Mouse (Mus musculus): ENCODE measurements around the gene Pim3. TPM values are rescaled to one million over a fixed set of nuclear protein-coding genes. Genes with fewer than 3 reads are reported as not detected.

The Pim3 gene
- polyA plus RNA-seq, 1 experiment from 2014 or later = 48.6 TPM

- no peak overlapping the region for H3K27ac ChIP-seq (ENCODE audit: low read depth)
- no peak overlapping the region for H3K9ac ChIP-seq
- H3K36me3 ChIP-seq (ENCODE audit: insufficient read depth) = no peaks in the 10 kb centered on the region
- no peak overlapping the region for H3K4me3 ChIP-seq (ENCODE audit: low read depth, low read length)
- no peaks in the 10 kb centered on the region for H3K9me3 ChIP-seq (ENCODE audit: low read depth, low read length)
- H3K27me3 ChIP-seq (ENCODE audit: insufficient read depth, low read length) = no peaks in the 10 kb centered on the region
- no peak for TF ChIP-seq CTCF (IDR thresholded peaks at IDR 0.05; ENCODE audit: low read depth)
- no peak overlapping the region for H3K4me2 ChIP-seq
- H3K4me1 ChIP-seq (ENCODE audit: insufficient read depth) = no peaks in the 10 kb centered on the region
- 84% methylated on average over 7 of the region's 7 CpGs for WGBS
- ATAC-seq (ENCODE audit: insufficient read depth) = no peak
- DNase-seq = no peak
Measured at GRCm38 (mm10) chr15:88844966-88845365, 17.0 kb upstream of the Pim3 start.

DNA sequence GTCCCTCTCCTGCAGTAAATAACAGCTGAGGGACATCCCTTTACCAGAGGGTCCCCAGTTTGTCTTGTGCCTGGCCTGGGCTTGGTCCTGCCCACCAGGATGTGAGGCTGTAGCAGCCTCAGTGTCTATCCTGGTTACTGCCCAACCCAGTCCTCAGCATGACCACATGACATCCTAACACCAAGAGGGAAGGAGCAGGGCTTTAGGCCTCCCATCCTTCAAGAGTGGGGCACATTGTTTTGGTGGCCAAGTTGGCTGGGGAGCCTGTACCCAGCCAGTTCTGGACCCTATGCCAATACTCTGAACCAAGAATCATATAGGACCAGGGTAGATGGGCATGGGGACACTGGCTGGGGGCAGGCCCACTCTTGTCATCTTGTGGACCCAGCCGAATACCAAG lies 13.3 kb upstream of the Pim3 start:
- Histone ChIP-seq H3K9me3 (ENCODE audit: low read depth, low read length) (no peaks in the 10 kb centered on the region), H3K36me3 (ENCODE audit: insufficient read depth) (no peaks in the 10 kb centered on the region), H3K27ac (ENCODE audit: low read depth) (no peak overlapping the region), H3K9ac (no peak overlapping the region), H3K4me1 (ENCODE audit: insufficient read depth) (peaks cover 9% of the 10 kb centered on the region; the same call in 1 of the 2 replicates), H3K4me2 (no peak overlapping the region), H3K27me3 (ENCODE audit: insufficient read depth, low read length) (no peaks in the 10 kb centered on the region), H3K4me3 (ENCODE audit: low read depth, low read length) (no peak overlapping the region)
- WGBS = 95% methylated on average over 1 of the region's 1 CpGs
- DNase-seq (no peak), ATAC-seq (ENCODE audit: insufficient read depth) (no peak)
- TF ChIP-seq CTCF (IDR thresholded peaks at IDR 0.05; ENCODE audit: low read depth) = no peak

DNA sequence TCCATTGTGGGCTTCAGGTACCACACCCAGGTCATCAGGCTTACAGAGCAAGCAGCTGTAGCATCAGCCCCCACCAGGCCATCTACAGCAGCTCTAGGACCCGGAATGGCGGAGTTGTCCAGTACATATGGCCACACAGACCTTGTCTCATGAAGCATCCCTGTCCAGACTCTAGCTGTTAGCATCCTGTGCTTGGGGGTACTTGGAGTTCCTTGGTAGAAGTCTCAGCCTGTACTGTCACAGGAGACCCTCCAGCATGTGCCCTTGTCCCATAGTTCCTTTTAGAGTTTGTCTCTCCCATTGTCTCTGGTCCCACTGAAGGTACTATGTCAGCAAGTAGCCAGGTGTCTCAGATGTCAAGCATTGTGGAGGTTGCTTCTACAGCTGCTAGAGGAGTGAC lies 12.4 kb upstream of the Pim3 start:
- no peaks in the 10 kb centered on the region for H3K9me3 ChIP-seq (ENCODE audit: low read depth, low read length)
- no peak overlapping the region for H3K4me2 ChIP-seq
- no peak overlapping the region for H3K4me3 ChIP-seq (ENCODE audit: low read depth, low read length)
- H3K4me1 ChIP-seq (ENCODE audit: insufficient read depth) = peaks cover 15% of the 10 kb centered on the region
- WGBS = 89% methylated on average over 2 of the region's 2 CpGs
- ATAC-seq (ENCODE audit: insufficient read depth) (no peak), DNase-seq (no peak)
- no peaks in the 10 kb centered on the region for H3K36me3 ChIP-seq (ENCODE audit: insufficient read depth)
- no peaks in the 10 kb centered on the region for H3K27me3 ChIP-seq (ENCODE audit: insufficient read depth, low read length)
- H3K27ac ChIP-seq (ENCODE audit: low read depth) = no peak overlapping the region
- H3K9ac ChIP-seq = no peak overlapping the region
- no peak for TF ChIP-seq CTCF (IDR thresholded peaks at IDR 0.05; ENCODE audit: low read depth)

GRCm38 (mm10) chr15:88850146-88850826 lies 11.7 kb upstream of the Pim3 start:
- Histone ChIP-seq H3K27me3 (ENCODE audit: insufficient read depth, low read length) (no peaks in the 10 kb centered on the region), H3K36me3 (ENCODE audit: insufficient read depth) (no peaks in the 10 kb centered on the region), H3K9me3 (ENCODE audit: low read depth, low read length) (no peaks in the 10 kb centered on the region), H3K4me3 (ENCODE audit: low read depth, low read length) (no peak overlapping the region), H3K9ac (no peak overlapping the region), H3K27ac (ENCODE audit: low read depth) (peak overlapping the region; percentile 84), H3K4me2 (no peak overlapping the region), H3K4me1 (ENCODE audit: insufficient read depth) (peaks cover 22% of the 10 kb centered on the region)
- TF ChIP-seq CTCF (IDR thresholded peaks at IDR 0.05; ENCODE audit: low read depth) = no peak
- ATAC-seq (ENCODE audit: insufficient read depth) (peak; percentile 71), DNase-seq (peak; percentile 67)
- WGBS = 39% methylated on average over 10 of the region's 10 CpGs

DNA sequence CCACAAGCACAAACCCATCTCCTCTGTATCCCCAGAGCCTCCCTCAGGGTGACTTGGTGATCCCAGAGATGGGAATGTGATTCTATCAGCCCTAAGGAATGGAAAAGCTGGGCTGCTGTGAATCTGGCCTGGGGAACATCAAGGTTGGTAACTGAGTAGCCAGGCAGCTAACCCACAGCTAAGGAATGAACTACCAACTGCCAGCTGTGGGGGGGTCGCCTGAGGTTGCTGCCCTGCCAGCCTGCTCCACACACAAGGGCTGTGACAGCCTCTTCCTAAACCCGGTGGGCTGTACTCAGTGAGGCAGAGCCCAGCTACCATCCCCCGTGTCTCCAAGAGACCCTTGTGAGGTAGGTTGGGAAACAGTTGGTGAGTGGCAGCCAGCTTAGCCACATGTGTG lies 10.9 kb upstream of the Pim3 start:
- Histone ChIP-seq H3K9ac (no peak overlapping the region), H3K36me3 (ENCODE audit: insufficient read depth) (no peaks in the 10 kb centered on the region), H3K4me3 (ENCODE audit: low read depth, low read length) (no peak overlapping the region), H3K27me3 (ENCODE audit: insufficient read depth, low read length) (no peaks in the 10 kb centered on the region), H3K9me3 (ENCODE audit: low read depth, low read length) (no peaks in the 10 kb centered on the region), H3K4me1 (ENCODE audit: insufficient read depth) (peaks cover 23% of the 10 kb centered on the region), H3K27ac (ENCODE audit: low read depth) (peak overlapping the region; percentile 84), H3K4me2 (peak overlapping the region; percentile 7; the same call in 1 of the 2 replicates)
- DNase-seq = no peak
- whole genome bisulfite sequencing = 27% methylated on average over 3 of the region's 3 CpGs
- ATAC-seq (ENCODE audit: insufficient read depth) = peak; percentile 20; the same call in 1 of the 2 replicates
- no peak for TF ChIP-seq CTCF (IDR thresholded peaks at IDR 0.05; ENCODE audit: low read depth)

GRCm38 (mm10) chr15:88851507-88852149 lies 10.4 kb upstream of the Pim3 start:
- H3K4me2 ChIP-seq = peak overlapping the region; percentile 7; the same call in 1 of the 2 replicates
- peaks cover 23% of the 10 kb centered on the region for H3K4me1 ChIP-seq (ENCODE audit: insufficient read depth)
- H3K9me3 ChIP-seq (ENCODE audit: low read depth, low read length) = no peaks in the 10 kb centered on the region
- TF ChIP-seq CTCF (IDR thresholded peaks at IDR 0.05; ENCODE audit: low read depth) = peak; percentile 28
- peak overlapping the region; percentile 84 for H3K27ac ChIP-seq (ENCODE audit: low read depth)
- H3K36me3 ChIP-seq (ENCODE audit: insufficient read depth) = no peaks in the 10 kb centered on the region
- ATAC-seq (ENCODE audit: insufficient read depth) = peak; percentile 73
- WGBS = 61% methylated on average over 10 of the region's 10 CpGs
- H3K27me3 ChIP-seq (ENCODE audit: insufficient read depth, low read length) = no peaks in the 10 kb centered on the region
- H3K9ac ChIP-seq = no peak overlapping the region
- H3K4me3 ChIP-seq (ENCODE audit: low read depth, low read length) = no peak overlapping the region
- peak; percentile 57 for DNase-seq

DNA sequence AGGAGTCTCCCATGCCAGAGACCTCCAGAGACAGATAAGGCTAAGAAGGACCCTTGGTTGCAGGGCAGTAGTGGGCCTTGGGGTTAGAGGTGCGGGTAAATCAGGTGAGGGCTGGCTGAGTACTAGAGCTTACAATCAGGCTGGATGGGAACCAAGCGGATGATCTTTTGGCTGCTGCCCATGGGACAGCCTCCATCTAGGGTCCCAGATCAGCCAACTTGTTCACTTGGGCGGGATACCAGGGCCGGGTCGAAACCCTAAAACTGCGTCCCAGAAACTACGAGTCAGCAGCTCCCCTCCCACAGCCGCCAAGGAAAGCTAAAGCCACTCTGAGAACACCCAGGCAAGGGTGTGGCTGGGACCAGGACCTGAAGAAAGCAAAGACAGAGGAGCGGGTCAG lies 8.9 kb upstream of the Pim3 start:
- peaks cover 23% of the 10 kb centered on the region for H3K4me1 ChIP-seq (ENCODE audit: insufficient read depth)
- 83% methylated on average over 9 of the region's 9 CpGs for WGBS
- H3K4me2 ChIP-seq = no peak overlapping the region

More for the DNA sequence above, 8.9 kb upstream of the Pim3 start:
- H3K27ac ChIP-seq (ENCODE audit: low read depth) = no peak overlapping the region
- no peaks in the 10 kb centered on the region for H3K36me3 ChIP-seq (ENCODE audit: insufficient read depth)
- DNase-seq (no peak), ATAC-seq (ENCODE audit: insufficient read depth) (no peak)
- TF ChIP-seq CTCF (IDR thresholded peaks at IDR 0.05; ENCODE audit: low read depth) = no peak
- H3K9me3 ChIP-seq (ENCODE audit: low read depth, low read length) = no peaks in the 10 kb centered on the region
- no peak overlapping the region for H3K9ac ChIP-seq
- H3K4me3 ChIP-seq (ENCODE audit: low read depth, low read length) = no peak overlapping the region
- no peaks in the 10 kb centered on the region for H3K27me3 ChIP-seq (ENCODE audit: insufficient read depth, low read length)
